Mouse (Mus musculus) kidney, postnatal 4 days (tissue): ENCODE measurements around the gene D7Ertd443e.
A peak's percentile ranks its signal among the peaks of the same experiment; 100 is the strongest.

Experiments used
- DNase-seq, 2 experiments: peaks; one replicate each; pipeline ENCODE4 v3.0.0; 2021; ENCODE audit warnings: mixed read lengths in 2 of 2

Gene D7Ertd443e

DNA sequence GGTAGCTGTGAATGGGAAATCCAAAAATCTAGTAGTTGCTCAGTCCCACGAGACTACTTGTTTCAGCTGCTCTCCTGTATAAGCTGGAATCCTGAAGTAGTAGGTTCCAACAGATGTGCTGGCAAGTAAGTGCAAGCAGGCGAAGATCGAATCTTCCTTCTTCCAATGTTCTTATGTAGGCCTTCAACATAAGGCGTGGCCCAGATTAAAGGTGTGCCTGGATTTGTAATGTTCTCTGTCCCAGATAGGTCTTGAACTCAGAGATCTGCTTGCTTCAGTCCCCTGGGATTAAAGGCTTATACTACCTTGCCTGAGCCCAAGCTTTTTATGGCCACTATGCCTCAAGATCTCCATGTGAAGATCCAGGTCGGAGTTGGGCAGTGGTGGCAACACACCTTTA lies at the start of gene D7Ertd443e:
Gene D7Ertd443e (minus strand): TSS at position 101 of the 400 bp plus-strand sequence.
- no peak for DNase-seq

DNA sequence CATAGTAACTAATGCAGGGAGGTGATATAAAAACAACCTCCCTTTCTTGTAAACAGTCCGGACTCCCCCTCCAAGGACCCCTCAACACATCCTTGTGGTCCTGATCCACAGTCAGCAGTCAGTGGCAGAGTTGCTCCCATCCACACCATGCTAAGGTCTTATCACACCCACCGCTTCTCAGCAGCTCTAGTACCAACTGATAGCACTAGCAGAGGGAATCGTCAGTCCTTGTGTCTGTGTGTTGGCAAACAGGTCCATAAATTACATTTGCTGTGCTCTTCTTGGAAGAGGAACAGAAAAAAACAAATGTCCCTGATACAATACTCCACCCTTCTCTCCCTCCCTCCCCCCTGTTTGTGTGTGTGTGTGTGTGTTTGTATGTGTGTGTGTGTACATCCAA lies 46.2 kb upstream of the D7Ertd443e start:
- DNase-seq, result no peak

- DNase-seq, result no peak
These were observed 43.2 kb upstream of the D7Ertd443e start for GRCm38 (mm10) chr7:134428676-134429075.

DNA sequence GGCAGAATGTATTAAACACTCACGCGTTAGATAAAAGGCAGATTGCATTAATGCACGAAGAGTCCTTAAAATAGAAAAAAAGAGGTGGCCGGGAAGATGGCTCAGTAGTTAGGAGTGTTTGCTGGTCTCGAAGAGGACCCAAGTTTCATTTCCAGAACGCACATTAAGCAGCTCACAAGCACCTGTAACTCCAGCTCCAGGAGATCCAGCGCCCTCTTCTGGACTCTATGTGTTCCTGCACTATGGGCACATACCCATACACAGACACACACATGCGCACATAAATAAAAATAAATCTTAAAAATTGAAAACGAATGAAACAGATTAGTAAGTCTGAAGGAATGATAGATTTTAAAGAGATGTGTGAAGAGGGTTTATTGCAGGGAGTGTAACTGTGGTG lies 29.6 kb upstream of the D7Ertd443e start:
- no peak for DNase-seq

DNA sequence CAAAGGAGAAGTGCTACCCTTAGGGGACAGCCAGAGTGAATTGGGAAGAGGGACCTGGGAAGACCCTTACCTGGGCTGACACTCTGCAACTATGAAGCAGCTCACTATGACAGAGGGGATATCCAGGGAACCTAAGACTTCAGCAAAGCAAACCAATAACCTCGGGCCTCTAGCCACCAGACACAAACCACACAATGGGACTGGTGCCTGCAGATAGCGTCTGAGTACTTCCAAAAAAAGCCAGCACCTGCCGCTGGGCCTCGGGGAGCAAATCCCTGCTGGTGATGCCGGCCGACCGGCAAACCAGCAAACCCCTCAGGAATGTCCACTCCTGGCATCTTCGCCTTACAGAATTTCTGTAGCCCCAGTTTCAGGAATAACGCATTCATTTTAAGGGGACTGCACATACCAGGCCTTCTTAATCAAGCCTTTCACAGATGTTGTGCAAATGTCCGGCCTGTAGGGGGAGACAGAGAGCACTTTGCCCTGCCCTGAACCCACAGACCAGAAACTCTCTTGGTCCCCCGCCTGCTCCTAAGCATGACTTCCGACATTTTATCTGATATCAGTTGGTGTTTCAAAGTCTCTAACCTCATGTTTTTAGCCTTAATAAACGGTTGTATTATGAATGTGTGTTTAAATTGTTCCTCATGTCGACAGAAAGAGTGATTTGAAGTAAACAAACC lies 28.7 kb upstream of the D7Ertd443e start:
- peak; percentile 65 to 67 for DNase-seq

DNA sequence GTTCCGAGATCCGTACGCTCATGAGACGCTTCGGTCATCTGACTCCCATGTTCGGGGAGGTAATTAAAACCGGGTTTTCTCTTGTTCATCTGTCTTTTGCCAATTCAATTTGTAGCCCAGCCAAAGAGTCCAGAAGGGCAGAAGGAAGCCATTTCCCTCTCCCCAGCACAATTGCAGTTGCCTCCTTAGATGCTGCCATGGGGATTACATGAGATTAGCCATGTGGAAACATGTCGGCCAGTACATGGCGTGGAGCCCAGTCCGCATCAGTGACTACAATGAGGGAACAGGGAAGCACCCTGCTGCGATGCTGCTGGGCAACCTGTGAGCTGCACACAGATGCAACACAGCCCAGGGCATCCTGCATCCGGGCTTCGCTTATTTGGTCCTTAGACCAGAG lies 23.2 kb upstream of the D7Ertd443e start:
- DNase-seq, result peak; percentile 23 to 48

GRCm38 (mm10) chr7:134400746-134401145 lies 15.3 kb upstream of the D7Ertd443e start:
- DNase-seq, result no peak

GRCm38 (mm10) chr7:134396769-134397168 lies 11.3 kb upstream of the D7Ertd443e start:
- no peak for DNase-seq

- DNase-seq, result no peak
These were observed 2.7 kb downstream of the D7Ertd443e start for GRCm38 (mm10) chr7:134382791-134383190.

DNA sequence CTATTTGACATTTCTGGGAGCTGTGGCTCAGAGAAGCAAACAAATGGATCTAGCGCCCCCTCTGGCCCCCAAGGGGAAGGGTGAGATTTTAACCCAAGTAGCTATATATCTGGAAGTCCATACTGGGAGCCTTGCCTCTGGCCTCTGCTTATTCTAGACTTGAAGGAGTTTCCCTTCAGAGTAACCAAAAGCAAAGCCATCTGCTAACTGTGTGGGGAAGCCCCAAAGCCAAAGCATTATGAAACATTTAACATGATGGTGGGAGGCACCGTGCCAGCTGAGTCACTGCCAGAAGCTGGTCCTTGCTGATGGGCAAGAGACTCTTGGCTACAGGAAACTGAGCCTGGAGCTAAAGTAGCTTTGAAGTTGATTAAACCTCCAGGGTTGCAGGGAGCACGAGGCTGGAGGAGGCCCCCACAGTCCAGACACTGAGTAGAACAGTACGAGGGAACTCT lies 4.0 kb downstream of the D7Ertd443e start:
- peak; percentile 73 to 81 for DNase-seq

- peak; percentile 81 to 83 for DNase-seq
These were observed 7.2 kb downstream of the D7Ertd443e start for GRCm38 (mm10) chr7:134378273-134378672.

GRCm38 (mm10) chr7:134376786-134377185 lies 8.7 kb downstream of the D7Ertd443e start:
- DNase-seq, result no peak

- DNase-seq, result no peak
These were observed 13.2 kb downstream of the D7Ertd443e start for GRCm38 (mm10) chr7:134372276-134372675.

DNA sequence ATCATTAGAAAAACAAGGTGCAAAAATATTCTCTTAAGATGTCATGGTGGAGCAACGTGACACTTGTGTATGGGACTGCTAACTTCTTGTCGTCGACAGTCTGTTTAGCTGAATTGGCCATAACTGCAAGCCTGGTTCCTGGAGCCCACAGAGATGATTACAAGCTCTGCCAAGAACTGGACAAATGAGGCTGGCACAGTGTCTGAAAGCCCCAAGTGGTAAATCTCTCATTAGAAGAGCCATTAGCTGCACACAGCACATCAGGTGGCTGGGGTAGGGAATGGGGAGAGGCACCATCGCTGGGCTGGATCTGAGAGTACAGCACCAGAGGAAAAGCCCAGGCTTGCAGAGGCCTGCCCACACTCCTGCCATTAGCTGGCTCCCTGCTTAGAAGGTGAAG lies 16.2 kb downstream of the D7Ertd443e start:
- no peak for DNase-seq

GRCm38 (mm10) chr7:134362257-134362870 lies 23.1 kb downstream of the D7Ertd443e start:
- DNase-seq, result no peak

DNA sequence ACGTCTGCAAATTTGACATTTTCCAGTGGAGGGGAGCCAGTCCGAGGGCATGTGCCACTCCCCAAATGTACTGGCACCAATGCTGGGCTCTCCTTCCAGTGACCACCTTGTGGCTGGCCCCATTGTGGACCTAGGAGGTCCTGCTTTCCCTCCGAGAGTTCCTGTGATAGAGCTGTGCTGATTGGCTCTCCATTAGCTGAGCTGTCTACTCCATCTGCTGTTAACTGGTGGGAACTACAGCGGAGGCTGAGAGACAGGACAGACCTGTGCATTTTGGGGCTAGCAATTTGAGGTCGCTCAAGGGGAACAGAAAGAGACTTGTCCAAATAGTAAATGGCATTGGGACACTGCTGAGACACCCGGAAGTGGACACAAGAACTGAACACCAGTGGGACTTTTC lies 36.6 kb downstream of the D7Ertd443e start:
- peak; percentile 70 to 80 for DNase-seq

- DNase-seq, result no peak
These were observed 43.3 kb downstream of the D7Ertd443e start for GRCm38 (mm10) chr7:134342202-134342601.

GRCm38 (mm10) chr7:134335951-134336350 lies 49.5 kb downstream of the D7Ertd443e start:
- no peak for DNase-seq

GRCm38 (mm10) chr7:134320979-134321378 lies 64.5 kb downstream of the D7Ertd443e start:
- DNase-seq, result no peak

DNA sequence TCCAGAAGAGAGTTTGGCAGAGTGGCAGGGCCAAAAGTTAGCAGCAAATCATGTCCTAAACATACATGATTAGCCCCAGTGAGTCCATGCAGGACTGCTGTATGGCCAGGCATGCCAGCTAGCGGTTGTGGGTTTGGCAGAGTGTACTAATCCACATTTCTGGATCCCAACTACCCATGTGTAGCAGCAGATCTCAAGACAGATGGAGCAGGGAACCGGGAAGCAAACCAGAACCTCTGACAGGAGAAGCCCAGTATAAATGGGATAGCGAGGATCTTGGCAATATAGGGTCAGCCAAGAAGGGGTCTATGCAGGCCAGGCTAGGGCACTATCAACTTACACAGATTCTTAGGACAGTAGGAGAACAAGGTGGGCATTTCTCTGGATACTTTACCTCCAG lies 83.4 kb downstream of the D7Ertd443e start:
- no peak for DNase-seq

DNA sequence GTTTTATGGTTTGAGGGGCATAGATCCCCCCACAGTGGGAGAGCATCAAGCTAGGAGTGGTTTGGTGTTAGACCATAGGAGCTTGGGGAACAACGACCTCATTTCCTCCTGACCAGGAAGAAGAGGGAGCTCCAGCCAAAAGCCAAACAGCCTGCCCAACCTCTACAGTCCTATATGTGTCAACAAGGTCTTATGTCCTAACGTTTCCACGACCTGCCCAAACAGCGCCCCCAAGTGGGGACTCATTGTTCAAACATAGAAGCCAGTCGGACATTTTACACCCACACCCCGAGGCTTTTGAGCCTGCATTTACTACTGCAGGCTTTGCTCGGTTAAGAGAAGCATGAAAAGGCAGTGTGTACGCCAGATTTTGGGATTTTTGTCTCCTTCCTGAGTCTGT lies 84.2 kb downstream of the D7Ertd443e start:
- DNase-seq, result peak; percentile 50 to 64

DNA sequence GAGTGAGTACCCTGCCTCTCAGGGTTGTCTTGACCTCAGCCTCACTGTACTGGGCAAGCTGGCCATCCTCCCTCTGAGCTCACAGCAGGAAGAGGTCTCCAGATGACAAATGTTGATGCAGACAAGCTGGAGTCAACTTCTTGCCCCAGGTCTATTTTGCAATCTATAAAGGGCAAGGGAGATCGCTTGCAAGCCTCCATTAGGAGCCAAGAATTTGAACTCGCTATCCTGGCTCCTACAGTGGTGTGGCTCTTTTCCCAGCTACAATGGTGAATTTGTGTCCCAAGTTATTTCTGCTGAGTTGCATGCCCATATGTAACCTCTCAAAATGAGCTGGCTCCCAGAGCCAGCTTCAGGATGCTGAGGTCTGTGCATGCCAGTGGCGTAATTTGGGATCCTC lies 92.7 kb downstream of the D7Ertd443e start:
- DNase-seq, result no peak

GRCm38 (mm10) chr7:134289611-134290301 lies 95.7 kb downstream of the D7Ertd443e start:
- DNase-seq, result peak; percentile 42 to 56

DNA sequence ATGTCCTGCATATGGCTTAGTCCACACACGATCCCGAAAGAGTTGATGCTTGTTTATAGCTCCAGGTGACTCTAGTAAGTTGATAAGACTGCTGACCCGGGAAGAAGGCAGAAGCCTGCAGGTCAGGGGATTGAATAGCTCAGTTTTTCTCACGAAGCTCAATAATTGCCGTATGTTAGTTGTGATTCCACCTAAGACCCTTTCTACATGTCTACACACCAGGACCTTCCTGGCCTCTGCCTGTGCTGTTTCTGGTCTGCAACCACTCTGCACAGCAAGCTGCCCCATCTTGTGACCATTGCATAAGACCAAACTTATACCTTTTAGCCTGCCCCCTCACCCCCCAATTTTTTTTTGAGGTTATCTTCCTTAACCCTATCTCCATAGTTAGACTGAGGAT lies 96.3 kb downstream of the D7Ertd443e start:
- DNase-seq, result no peak
